Mouse (Mus musculus) spleen, adult 2 months (tissue): ENCODE results near the gene Casz1. TPM values are rescaled to one million over a fixed set of nuclear protein-coding genes. Genes with fewer than 3 reads are reported as not detected.

ENCODE experiments used
- DNase-seq, 2 experiments: peaks; one replicate each; pipeline versions ENCODE4 v3.0.0 to v3.0.0-alpha.2; 2012 to 2021; ENCODE audit warnings: low spot score in 2 of 2, low read depth in 1 of 2
- H3K27ac ChIP-seq: fragments of 200-500 bp; 2 replicates; pipeline ENCODE4 v1.5.1; 2012; ENCODE audit warnings: low read length, inconsistent platforms; ENCODE audit not compliant: insufficient read depth
- H3K27me3 ChIP-seq: fragments of 200-500 bp; 2 replicates; pipeline ENCODE4 v1.6.1; 2012; ENCODE audit warnings: mild to moderate bottlenecking, moderate library complexity, low read length, inconsistent platforms; ENCODE audit not compliant: control insufficient read depth, insufficient read depth
- H3K36me3 ChIP-seq: fragments of 200-500 bp; 2 replicates; pipeline ENCODE4 v1.6.1; 2012; ENCODE audit warnings: mild to moderate bottlenecking, low read length, inconsistent platforms; ENCODE audit not compliant: control insufficient read depth, insufficient read depth
- H3K4me1 ChIP-seq: fragments of 200-500 bp; 2 replicates; pipeline ENCODE4 v1.6.1; 2011; ENCODE audit warnings: inconsistent platforms; ENCODE audit not compliant: control insufficient read depth, insufficient read depth, insufficient read length
- H3K4me3 ChIP-seq: fragments of 200-500 bp; 2 replicates; pipeline ENCODE4 v1.5.1; 2011; ENCODE audit warnings: mild to moderate bottlenecking, inconsistent platforms; ENCODE audit not compliant: insufficient read depth, insufficient read length; ENCODE audit errors: extremely low read depth
- CTCF ChIP-seq: fragments of 200-500 bp; IDR thresholded peaks from 2 replicates; pipeline ENCODE4 v1.5.1; 2011; ENCODE audit warnings: mild to moderate bottlenecking, inconsistent platforms; ENCODE audit not compliant: insufficient read depth, insufficient read length, insufficient replicate concordance; ENCODE audit errors: extremely low read depth
- POLR2A ChIP-seq: fragments of 200-500 bp; IDR thresholded peaks from 2 replicates; pipeline ENCODE4 v1.6.1; 2011; ENCODE audit warnings: low read depth, low read length, inconsistent platforms
- WGBS: fragments of 180-500 bp; shearing (Covaris S2); methylation state at CpG from one replicate; pipeline ENCODE4 v1.1.7; 2018; 5-methylcytosine and 5-hydroxymethylcytosine counted together
- polyA plus RNA-seq: library from polyadenylated mRNA; depleted of rRNA; stranded (reverse); fragments of >200 nt; gene quantifications from 2 replicates; pipeline ENCODE4 v1.2.3, GENCODE M21; 2012

Casz1 gene
- polyA plus RNA-seq, 1 experiment: 6.0 TPM

- no peak overlapping the region for H3K27ac ChIP-seq
- 94% methylated on average over 10 of the region's 10 CpGs for WGBS
- H3K4me1 ChIP-seq: no peaks in the 10 kb centered on the region
- H3K36me3 ChIP-seq: peaks cover 9% of the 10 kb centered on the region
- no peak for DNase-seq
- TF ChIP-seq POLR2A (no peak), CTCF (no peak)
- no peak overlapping the region for H3K4me3 ChIP-seq
- H3K27me3 ChIP-seq: no peaks in the 10 kb centered on the region
These were observed 160.5 kb downstream of the Casz1 start for GRCm38 (mm10) chr4:148964541-148965310.

- H3K4me3 ChIP-seq: no peak overlapping the region
- H3K4me1 ChIP-seq: 0 out of 2 replicates have a peak, but pooled peaks cover 2% of the 10 kb centered on the region
- WGBS: 91% methylated on average over 5 of the region's 5 CpGs
- no peak for TF ChIP-seq POLR2A
- TF ChIP-seq CTCF: no peak
- no peak overlapping the region for H3K27ac ChIP-seq
- DNase-seq: no peak
- peaks cover 9% of the 10 kb centered on the region for H3K36me3 ChIP-seq
- no peaks in the 10 kb centered on the region for H3K27me3 ChIP-seq
These were observed 161.9 kb downstream of the Casz1 start for GRCm38 (mm10) chr4:148966132-148966531.

GRCm38 (mm10) chr4:148968859-148969258, 164.6 kb downstream of the Casz1 start:
- Histone ChIP-seq H3K36me3 (peaks cover 1% of the 10 kb centered on the region; the same call in 1 of the 2 replicates), H3K27me3 (no peaks in the 10 kb centered on the region), H3K4me1 (0 out of 2 replicates have a peak, but pooled peaks cover 2% of the 10 kb centered on the region), H3K4me3 (no peak overlapping the region), H3K27ac (no peak overlapping the region)
- WGBS: 88% methylated on average over 5 of the region's 5 CpGs
- DNase-seq: no peak
- no peak for TF ChIP-seq CTCF
- no peak for TF ChIP-seq POLR2A

DNA sequence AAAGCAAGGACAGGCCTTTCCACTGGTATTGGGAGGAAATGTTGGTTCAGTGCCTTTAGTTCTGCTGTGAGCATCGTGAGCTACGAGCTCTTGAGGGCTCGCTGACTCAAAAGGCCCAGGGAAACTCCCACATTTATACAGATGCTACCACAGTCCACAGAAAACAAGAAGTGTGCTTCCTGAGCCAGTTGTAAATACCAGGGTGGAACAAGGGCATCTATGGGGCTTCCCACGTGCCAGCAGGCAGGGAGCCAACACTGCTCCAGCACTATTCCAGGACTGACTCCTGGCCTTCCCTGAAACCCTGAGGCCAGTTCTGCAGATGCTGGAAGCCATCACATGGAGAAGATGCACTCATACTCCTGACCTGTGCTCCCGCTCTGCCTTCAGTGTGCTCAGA, 165.4 kb downstream of the Casz1 start:
- no peaks in the 10 kb centered on the region for H3K27me3 ChIP-seq
- 61% methylated on average over 5 of the region's 5 CpGs for WGBS
- 0 out of 2 replicates have a peak, but pooled peaks cover 2% of the 10 kb centered on the region for H3K4me1 ChIP-seq
- no peak for DNase-seq
- no peak overlapping the region for H3K4me3 ChIP-seq
- no peak overlapping the region for H3K27ac ChIP-seq
- peaks cover 3% of the 10 kb centered on the region; the same call in 1 of the 2 replicates for H3K36me3 ChIP-seq
- TF ChIP-seq POLR2A: no peak
- TF ChIP-seq CTCF: no peak

- 0 out of 2 replicates have a peak, but pooled peaks cover 2% of the 10 kb centered on the region for H3K4me1 ChIP-seq
- DNase-seq: no peak
- H3K27me3 ChIP-seq: no peaks in the 10 kb centered on the region
- peaks cover 3% of the 10 kb centered on the region; the same call in 1 of the 2 replicates for H3K36me3 ChIP-seq
- H3K27ac ChIP-seq: no peak overlapping the region
- no peak overlapping the region for H3K4me3 ChIP-seq
- 96% methylated on average over 4 of the region's 4 CpGs for WGBS
- TF ChIP-seq CTCF (no peak), POLR2A (no peak)
These were observed 166.5 kb downstream of the Casz1 start for GRCm38 (mm10) chr4:148970742-148971141.

DNA sequence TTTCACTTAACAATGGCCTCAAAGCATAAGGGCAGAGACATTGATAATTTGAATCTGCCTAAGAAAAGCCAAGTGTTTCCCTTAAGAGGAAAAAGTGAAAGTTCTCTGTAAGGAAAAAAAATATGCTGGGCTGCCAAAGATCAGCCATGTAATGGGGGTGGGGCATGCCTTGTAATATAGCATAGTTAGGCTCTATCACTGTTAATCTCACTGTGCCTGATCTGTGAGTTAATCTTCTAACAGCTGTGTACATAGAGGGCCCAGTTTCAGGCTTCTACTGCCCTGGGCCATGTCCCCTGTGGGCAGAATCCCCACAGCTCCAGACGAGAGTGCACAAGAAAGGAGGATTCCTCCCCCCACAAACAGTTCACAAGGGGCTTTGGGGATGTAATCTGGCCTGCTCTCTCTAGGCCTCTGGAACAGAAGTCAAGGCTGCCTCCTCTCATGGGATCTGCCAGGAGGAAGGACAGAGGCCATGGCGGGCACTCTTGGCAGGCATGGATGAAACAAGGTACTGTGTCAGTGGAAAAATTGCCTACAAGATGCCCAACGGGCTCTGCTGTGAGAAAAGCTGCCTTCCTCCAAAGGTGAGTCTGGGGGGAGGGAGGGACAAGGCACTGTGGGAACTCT, 167.5 kb downstream of the Casz1 start:
- 0 out of 2 replicates have a peak, but pooled peaks cover 2% of the 10 kb centered on the region for H3K4me1 ChIP-seq
- TF ChIP-seq CTCF (no peak), POLR2A (no peak)
- H3K27me3 ChIP-seq: no peaks in the 10 kb centered on the region
- DNase-seq: no peak
- H3K36me3 ChIP-seq: peaks cover 2% of the 10 kb centered on the region; the same call in 1 of the 2 replicates
- 85% methylated on average over 3 of the region's 3 CpGs for WGBS
- no peak overlapping the region for H3K4me3 ChIP-seq
- no peak overlapping the region for H3K27ac ChIP-seq
